7 mouse cellular contexts compared by ENCODE assay signal in the genomic region with DNA sequence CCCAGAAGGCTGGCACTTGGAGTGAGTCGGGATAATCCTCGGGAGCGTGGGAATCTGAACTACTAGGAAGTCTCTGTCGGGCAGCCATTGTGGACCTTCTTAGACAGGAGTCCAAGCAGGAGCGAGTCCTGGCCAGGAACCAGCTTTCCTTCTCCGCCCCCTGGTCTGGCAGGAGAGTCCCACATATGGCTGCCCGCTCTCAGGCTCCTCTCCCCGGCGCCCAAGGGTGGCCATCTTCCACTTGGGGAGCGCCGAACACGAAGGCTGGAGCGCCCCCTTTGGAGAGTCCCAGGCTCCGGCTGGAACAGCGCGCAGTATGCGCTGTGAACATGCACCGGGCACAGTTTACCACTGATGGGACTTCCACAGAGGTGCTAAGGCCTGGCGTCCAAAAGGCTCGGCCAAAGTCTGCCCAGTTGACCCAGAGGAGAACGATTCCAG. TPM values are rescaled to one million over a fixed set of nuclear protein-coding genes. Genes with fewer than 3 reads are reported as not detected.
DNase-seq lines count a peak whose midpoint lies in the region; ATAC-seq lines count a peak whose summit lies in the region.

No protein-coding gene starts in this region.

- peaks cover 41% of the 10 kb centered on the region for H3K36me3 ChIP-seq in embryonic facial prominence, embryonic 10.5 days (replicated peaks)
- H3K36me3 ChIP-seq in limb, embryonic 10.5 days, result peaks cover 42% of the 10 kb centered on the region
- H3K36me3 ChIP-seq in midbrain, embryonic 11.5 days (ENCODE audit: control insufficient read depth, insufficient read depth, low read length), result peaks cover 5% of the 10 kb centered on the region; the same call in 1 of the 2 replicates

- H3K27me3 ChIP-seq in embryonic facial prominence, embryonic 10.5 days (replicated peaks; ENCODE audit: low read depth, poor library complexity, severe bottlenecking), result no peaks in the 10 kb centered on the region
- no peaks in the 10 kb centered on the region for H3K27me3 ChIP-seq in limb, embryonic 10.5 days (ENCODE audit: low read depth, poor library complexity, severe bottlenecking)
- no peaks in the 10 kb centered on the region for H3K27me3 ChIP-seq in midbrain, embryonic 11.5 days (ENCODE audit: control insufficient read depth, insufficient read depth, low read length)

- peak overlapping the region; percentile 93 for H3K9ac ChIP-seq in midbrain, embryonic 11.5 days (ENCODE audit: low read length)

- DNase-seq in adrenal gland, postnatal 36 days, result peak; percentile 86 to 90
- DNase-seq in embryonic facial prominence, embryonic 10.5 days (ENCODE audit: low spot score), result peak; percentile 85
- peak; percentile 98 for DNase-seq in heart, adult 11 months
- peak; percentile 84 for DNase-seq in kidney, adult 18-20 months
- DNase-seq in limb, embryonic 10.5 days (ENCODE audit: low spot score), result peak; percentile 84
- DNase-seq in midbrain, embryonic 11.5 days (ENCODE audit: low spot score, missing footprints), result peak; percentile 98
- peak; percentile 59 for DNase-seq in spleen, adult 12 weeks (ENCODE audit: low spot score)

- ATAC-seq in midbrain, embryonic 11.5 days (ENCODE audit: low FRiP score), result peak; percentile 39

- peak overlapping the region; percentile 98 for H3K27ac ChIP-seq in embryonic facial prominence, embryonic 10.5 days (replicated peaks)
- H3K27ac ChIP-seq in limb, embryonic 10.5 days, result peak overlapping the region; percentile 96
- H3K27ac ChIP-seq in midbrain, embryonic 11.5 days (ENCODE audit: low read depth, low read length), result peak overlapping the region; percentile 97

- peak overlapping the region; percentile 91 for H3K4me2 ChIP-seq in midbrain, embryonic 11.5 days

- H3K4me1 ChIP-seq in embryonic facial prominence, embryonic 10.5 days, result peaks cover 57% of the 10 kb centered on the region
- peaks cover 41% of the 10 kb centered on the region for H3K4me1 ChIP-seq in limb, embryonic 10.5 days
- peaks cover 46% of the 10 kb centered on the region for H3K4me1 ChIP-seq in midbrain, embryonic 11.5 days (ENCODE audit: control insufficient read depth, insufficient read depth, low read length)

- H3K4me3 ChIP-seq in embryonic facial prominence, embryonic 10.5 days, result peak overlapping the region; percentile 90
- H3K4me3 ChIP-seq in limb, embryonic 10.5 days, result peak overlapping the region; percentile 83
- peak overlapping the region; percentile 80 for H3K4me3 ChIP-seq in midbrain, embryonic 11.5 days (ENCODE audit: low read depth, low read length)

- H3K9me3 ChIP-seq in embryonic facial prominence, embryonic 10.5 days, result no peaks in the 10 kb centered on the region
- no peaks in the 10 kb centered on the region for H3K9me3 ChIP-seq in limb, embryonic 10.5 days (replicated peaks)
- H3K9me3 ChIP-seq in midbrain, embryonic 11.5 days (ENCODE audit: control insufficient read depth, low read length), result no peaks in the 10 kb centered on the region

- under 1% methylated on average over 21 of the region's 21 CpGs for WGBS in embryonic facial prominence, embryonic 10.5 days
- WGBS in limb, embryonic 10.5 days, result under 1% methylated on average over 21 of the region's 21 CpGs
- whole genome bisulfite sequencing in midbrain, embryonic 11.5 days, result under 1% methylated on average over 21 of the region's 21 CpGs

RNA-seq across cellular contexts. Expression of gene Fads2, which starts 0.9 kb away (rescaled TPM):
- 1,000 to 10,000 TPM; 1,648 to 1,771 TPM for total RNA-seq in adrenal gland, postnatal 36 days (2021)
- 160 and 165 TPM in 2 replicates for polyA plus RNA-seq in embryonic facial prominence, embryonic 10.5 days (2016; fragmentation: Nextera tagmentation; extraction: Ambion mirVana)
- 158 TPM in 2 replicates for polyA plus RNA-seq in limb, embryonic 10.5 days (2016; fragmentation: Nextera tagmentation; extraction: Ambion mirVana)
- polyA plus RNA-seq in midbrain, embryonic 11.5 days (2014; fragmentation: Nextera tagmentation; extraction: Ambion mirVana), result 76.4 and 80.5 TPM in 2 replicates

RNA-seq across cellular contexts. Expression of gene Fads3, which starts 59.3 kb away (rescaled TPM):
- total RNA-seq in adrenal gland, postnatal 36 days (2021), result 10 to 100 TPM in 1 of 2 experiments, 1 to 10 TPM in 1; 9.4 to 23.4 TPM
- polyA plus RNA-seq in embryonic facial prominence, embryonic 10.5 days (2016; fragmentation: Nextera tagmentation; extraction: Ambion mirVana), result 4.0 and 4.3 TPM in 2 replicates
- 2.4 and 3.2 TPM in 2 replicates for polyA plus RNA-seq in limb, embryonic 10.5 days (2016; fragmentation: Nextera tagmentation; extraction: Ambion mirVana)
- polyA plus RNA-seq in midbrain, embryonic 11.5 days (2014; fragmentation: Nextera tagmentation; extraction: Ambion mirVana), result 5.0 and 5.1 TPM in 2 replicates

Comparison
In these comparisons a context has a peak if more than half of its experiments do, and no peak if none do; other contexts are left out.
1. Peak in every context shown above with its lines: DNase-seq, ATAC-seq, H3K4me3 ChIP-seq and H3K27ac ChIP-seq.